Mouse (Mus musculus) left cerebral cortex, adult 18-20 months (tissue): ENCODE measurements around the gene Wdtc1. TPM values are rescaled to one million over a fixed set of nuclear protein-coding genes. Genes with fewer than 3 reads are reported as not detected.

Experiments
- DNase-seq, 2 experiments: peaks; one replicate each; pipeline ENCODE4 v3.0.0; 2021 to 2022; ENCODE audit warnings: low spot score in 2 of 2, mixed read lengths in 1 of 2
- long read RNA-seq, 2 experiments: library from polyadenylated mRNA; stranded (forward); transcript quantifications; one replicate each; pipeline ENCODE4 v2.0.0; 2021
- total RNA-seq, 2 experiments: library from RNA; stranded (reverse); gene quantifications; 2 replicates each; pipeline ENCODE4 v1.2.3; 2021

Gene Wdtc1
- total RNA-seq = 10 to 100 TPM; 61.2 to 68.1 TPM
- long read RNA-seq, experiment 1, full-length matches to known transcripts = 27 of 59 reads
- long read RNA-seq, experiment 1, partial matches to known transcripts = 16 of 59 reads
- long read RNA-seq, experiment 1, other reads (novel, unspliced or antisense) = 16 of 59 reads
- long read RNA-seq, experiment 2, full-length matches to known transcripts = 12 of 40 reads
- long read RNA-seq, experiment 2, partial matches to known transcripts = 4 of 40 reads
- long read RNA-seq, experiment 2, other reads (novel, unspliced or antisense) = 24 of 40 reads

DNA sequence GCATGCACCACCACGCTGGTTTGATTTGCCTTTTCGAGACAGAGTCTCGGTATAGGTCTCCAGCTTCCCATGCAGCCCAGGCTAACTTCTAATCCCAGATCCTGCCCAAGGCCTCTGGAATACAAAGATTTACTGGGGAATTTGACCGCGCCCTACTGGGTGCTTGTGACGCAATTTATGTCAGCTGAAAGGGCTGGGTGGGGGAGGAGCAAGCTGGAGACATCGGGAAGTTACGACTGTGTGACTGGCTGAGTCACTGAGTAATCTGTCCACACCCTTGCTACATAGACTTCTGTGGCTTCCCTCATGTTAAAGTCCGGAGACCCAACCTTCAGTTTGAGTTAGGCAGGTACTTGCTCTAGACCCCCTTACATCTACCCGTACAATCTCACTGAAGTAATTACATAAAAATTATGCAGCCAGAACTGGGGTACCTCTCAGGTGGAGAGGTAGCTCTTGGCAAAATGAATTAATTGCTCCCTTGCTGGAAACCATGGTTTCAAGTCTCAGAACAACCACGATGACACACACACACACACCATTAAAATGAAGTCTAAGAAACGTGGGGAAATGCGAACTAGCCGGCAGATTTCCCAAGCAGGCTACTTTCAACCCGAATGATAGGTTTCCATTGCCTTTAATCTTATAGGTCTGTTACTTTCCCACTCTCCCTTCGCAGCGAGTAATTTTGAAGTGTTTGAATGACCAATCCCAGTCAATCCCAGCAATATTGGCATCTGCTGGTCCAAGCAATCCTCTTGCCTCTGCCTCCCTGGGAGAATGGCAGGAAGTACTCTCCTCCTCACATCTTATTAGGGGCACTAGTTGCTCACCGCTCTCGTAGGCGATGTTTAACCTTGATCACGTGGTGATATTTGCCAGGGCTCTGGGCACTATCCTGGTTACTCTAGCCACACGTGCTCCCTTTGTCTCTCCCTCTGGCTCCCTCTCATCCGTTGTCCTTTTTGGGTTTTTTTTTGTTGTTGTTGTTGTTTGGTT lies at the start of gene Wdtc1:
Gene Wdtc1, minus strand, starts transcription at position 115 of the 999 bp plus-strand sequence.
- no peak for DNase-seq

DNA sequence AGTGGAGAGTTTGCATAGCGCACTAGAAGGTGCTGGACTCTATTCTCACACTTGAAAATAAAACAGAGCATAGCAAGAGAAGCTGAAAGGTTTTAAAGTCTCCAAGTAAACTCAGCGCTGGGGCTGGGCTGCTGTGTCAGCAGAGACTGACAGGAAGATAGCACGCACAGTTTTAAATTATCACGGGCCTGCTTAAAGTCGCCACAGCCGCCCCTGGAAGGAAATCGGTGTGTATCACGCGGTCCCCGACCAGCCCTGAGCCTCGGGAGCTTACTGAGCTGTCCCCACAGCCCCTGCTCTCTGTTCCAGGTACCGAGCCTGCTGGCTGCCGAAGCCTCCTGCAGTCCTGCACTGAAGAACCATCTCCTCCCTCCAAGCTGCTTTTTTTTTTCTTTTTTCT lies 48.7 kb upstream of the Wdtc1 start:
- no peak for DNase-seq

DNA sequence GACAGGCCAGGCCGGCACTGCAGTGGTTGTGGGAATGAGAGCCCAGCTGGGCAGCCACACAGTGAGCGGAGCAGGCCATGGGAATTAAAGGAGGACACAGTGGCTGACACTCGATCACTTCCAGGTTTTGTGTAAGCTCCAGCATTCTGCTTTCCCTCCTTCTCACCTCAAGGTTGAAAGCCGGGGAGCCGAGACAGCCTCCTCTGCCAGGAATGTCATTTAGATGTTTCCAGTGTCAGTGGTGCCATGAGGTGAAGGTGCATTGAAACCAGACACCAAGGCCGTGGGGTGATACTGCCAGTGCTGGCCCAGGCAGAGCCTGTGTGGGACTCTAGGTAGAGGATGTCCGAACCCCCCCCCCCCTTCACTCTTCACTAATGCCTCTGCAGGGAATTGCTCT lies 46.8 kb upstream of the Wdtc1 start:
- DNase-seq = no peak

DNA sequence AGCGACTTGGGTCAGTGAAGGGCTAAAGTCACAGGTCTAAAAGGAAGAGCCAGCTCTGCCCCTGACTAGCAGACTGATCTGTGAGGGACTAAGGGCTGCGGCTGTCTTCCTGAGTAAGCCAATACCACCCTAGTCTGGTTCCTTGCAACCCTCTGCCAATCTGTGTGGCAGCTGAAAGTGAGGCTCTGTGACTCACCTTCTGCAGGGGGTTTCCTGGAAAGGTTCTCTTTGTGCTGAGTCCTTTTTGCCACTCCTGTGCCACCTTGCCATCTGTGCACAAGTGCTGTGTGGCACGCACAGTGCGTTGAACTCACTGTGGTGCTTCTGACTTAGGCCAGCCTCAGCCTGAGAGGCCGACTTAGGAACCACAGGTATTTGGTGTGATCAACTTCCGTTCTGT lies 46.2 kb upstream of the Wdtc1 start:
- DNase-seq = no peak

DNA sequence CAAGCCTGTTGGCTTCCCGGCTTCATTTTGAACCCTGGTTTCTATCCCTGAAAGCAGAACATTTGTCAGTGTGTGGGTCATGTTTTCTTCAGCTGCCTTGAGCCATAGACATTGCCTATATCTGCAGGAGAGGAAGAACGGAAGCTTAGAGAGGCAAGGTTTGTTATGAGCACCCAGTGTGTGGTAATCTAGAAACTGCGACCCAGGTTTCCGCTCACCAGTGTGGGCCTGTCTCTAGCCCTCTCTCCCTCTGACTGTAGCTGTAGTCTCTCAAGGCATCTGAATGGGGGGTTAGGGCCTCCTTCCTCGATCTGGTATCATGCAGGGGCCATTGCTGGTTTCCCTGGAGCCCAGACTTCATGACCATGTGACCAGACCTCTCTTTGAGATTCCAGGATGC lies 45.3 kb upstream of the Wdtc1 start:
- DNase-seq = no peak

DNA sequence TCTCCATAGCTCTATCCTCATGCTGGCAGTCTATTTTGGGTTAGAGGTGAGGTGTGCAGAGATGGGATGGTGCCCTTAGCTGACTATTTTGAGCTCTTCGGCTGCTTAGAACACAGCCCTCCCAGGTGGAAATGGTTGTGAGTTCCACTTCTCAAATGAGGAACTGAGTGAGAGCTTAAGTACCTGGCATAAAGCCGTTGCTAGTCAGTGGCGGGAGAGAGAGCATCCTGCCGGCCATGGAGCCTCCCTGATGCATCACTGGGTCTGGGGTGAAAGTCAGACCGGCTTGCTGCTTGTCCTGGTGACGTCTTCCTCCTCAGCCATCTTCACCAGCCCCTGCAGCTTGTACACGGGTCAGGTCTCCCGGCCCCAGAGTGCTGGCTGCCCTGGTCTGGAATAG lies 44.7 kb upstream of the Wdtc1 start:
- no peak for DNase-seq

DNA sequence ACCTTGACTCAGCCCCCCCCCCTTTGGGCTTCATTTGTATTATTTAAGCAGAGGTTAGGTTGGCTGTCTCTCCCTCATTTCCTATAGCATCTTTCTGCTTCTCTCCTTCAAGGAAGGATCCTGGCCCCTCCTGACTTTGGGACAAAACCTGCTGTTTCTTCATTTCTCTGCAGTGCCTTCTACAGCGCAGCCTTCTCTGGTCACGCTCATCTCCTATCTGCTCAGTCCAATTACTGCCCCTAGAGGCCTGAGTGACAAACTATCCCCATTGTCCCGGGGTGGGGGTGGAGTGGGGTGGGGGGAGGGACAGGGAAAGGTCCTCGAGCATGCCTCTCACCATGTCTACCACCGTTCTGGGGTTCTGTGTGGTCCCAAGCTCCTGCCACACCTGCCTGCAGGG lies 44.0 kb upstream of the Wdtc1 start:
- no peak for DNase-seq

DNA sequence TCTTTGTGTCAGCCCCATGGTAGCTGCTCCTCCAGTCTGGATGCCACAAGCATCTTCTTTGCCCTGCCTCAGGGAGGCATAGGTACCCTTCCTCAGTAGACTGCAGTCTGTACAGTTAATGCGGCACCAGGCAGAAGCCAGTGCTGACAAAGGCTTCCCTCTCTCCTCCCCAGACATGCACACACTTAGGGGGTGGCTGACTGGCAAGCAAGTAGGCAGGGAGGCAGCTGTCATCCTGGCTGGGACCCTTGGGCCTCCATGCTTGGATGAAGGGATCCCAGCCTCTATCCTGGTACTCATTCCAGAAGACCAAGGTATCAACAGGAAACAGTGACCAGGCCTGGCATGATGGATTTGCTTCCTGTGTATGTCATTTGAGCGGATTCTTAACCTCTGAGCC lies 42.8 kb upstream of the Wdtc1 start:
- no peak for DNase-seq

DNA sequence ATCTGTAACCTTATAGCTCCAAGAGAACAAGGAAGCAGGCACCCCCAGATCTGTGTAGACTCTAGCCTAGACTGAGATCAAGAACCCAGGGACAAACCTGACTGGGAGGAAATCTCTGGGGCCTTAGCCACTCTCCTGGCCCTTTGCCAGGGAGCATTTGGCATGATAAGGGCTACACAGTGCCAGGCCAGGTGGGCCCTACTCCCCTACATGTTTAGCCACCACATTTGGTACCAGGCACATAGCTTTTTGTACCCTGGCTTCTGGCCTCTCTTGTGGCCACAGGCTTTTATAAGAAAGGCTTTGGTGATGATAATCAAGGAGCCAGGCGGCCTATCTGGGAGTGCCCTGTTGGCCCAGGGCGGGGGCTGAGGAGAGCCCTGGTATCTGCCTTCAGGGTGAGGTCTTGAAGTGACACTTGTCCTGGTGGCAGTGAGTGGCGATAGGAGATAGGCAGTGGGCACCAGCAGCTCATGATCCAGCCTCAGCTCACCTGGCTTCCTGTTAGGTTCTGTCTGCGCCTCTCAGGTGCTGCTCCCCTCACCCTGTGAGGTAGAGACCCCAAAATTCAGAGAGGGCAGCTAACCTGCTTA lies 41.8 kb upstream of the Wdtc1 start:
- no peak for DNase-seq

DNA sequence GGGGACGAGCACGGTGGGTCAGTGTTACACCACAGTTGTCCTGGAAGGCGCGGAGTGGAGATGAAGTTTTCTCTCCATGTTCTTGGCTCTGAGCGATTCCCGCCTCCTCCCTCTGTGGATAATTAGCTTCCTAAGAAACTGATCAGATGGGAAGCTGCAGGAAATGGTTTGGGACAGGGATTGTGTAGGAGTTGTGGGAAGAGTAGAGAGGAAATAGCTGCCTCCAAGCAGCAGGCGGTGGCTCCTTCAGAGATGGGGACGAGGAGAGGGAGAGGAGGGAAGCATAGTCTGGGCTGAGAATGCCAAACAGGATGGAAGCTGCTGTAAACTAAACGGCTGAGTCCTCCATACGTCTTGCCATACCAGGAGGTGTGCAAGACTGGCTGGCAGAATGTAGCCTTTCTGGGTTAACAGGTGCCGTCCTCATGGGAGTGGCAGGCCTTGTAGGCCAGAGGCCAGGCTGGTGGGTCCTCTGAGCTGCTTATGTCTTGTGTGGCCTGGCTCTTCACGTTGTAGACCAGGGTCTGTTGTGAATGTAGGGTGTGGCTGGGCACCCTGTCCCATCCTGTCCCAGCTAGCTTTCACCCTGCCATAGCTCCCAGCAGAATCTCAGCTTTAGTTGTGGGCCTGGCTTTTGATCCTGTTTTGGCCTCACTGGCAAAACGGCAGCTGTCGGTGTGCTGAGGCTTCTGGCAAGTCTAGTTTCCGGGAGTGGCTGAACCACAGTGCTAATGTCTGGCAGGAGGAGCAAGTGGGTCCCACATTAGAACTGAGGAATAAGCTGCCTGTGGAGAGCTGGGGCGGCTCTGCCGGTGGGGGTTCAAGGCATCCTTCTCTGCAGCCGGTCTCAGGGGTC lies 38.1 kb upstream of the Wdtc1 start:
- peak; percentile 48 to 58 for DNase-seq

DNA sequence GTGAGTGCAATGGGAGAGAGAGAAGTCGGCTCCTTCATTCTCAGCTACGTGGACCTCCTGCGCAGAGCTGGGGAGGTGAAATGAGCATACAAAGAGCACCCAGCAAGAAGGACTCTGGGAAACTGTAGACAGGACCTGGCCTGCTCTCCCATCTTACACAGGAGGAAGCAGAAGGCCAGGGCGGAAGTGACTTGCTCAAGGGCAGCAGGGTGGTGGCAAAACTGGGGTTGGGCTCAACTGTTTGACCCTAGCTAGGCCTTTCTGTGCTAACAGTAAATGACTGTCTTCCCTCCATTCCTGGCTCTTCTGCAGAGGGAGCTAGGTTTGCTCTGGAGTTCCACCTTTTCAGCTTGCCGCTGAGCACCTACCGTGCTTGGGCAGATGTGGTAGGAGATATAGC lies 37.3 kb upstream of the Wdtc1 start:
- no peak for DNase-seq

DNA sequence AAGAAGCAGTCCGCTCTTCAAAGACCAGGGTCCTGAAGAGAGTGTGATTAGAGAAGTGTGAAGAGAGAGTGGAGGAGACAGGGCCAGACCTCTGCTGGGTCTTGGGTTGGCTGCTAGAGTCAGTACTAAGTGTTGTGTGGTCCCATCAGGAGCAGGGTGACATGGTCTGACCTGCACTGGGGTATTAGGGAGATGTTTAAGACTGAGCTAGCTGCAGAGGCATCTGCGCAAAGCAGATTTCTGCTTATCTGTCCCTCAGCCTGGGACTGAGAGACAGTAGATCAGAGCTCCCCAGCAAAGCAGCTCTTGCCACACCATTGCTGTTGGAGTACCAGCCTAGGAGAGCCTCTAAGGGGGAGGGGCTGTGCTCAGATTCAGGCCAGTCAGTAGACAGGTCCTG lies 36.8 kb upstream of the Wdtc1 start:
- DNase-seq = no peak

DNA sequence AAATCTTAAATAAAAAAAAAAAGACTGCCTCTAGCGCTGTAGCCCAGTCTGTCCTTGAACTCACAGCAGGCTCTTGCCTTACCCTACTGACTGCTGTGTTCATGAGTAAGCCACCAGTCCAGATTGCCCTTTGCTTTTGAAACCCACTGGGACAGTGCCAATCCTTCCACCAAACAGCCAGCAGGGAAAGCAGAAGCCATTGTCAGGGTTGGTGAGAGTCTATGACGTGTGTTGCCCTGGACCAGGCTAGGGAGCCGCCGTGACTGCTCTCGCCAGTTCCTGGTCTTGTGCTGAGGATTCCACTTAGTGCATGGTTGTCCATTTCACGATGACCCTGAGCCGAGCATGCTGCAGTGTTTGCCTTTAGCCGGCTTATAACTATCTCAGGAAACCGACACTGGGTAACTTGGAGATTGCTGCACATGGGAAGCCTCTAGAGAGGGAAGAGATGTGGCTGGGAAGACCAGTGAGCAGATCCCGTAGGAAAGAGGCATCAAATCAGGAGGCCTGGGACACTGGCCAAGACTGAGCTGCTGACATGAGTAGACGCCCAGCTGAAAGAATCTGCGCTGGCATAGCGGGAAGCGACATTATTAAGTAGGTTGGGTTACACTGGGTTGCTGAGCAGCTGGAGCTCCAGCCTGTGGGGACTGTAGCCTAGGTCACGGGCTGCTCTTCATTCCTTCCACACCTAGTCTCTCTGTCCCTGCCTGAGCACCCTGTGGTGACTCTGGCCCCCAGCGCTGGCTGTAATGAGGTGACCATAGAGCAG lies 35.7 kb upstream of the Wdtc1 start:
- no peak for DNase-seq

DNA sequence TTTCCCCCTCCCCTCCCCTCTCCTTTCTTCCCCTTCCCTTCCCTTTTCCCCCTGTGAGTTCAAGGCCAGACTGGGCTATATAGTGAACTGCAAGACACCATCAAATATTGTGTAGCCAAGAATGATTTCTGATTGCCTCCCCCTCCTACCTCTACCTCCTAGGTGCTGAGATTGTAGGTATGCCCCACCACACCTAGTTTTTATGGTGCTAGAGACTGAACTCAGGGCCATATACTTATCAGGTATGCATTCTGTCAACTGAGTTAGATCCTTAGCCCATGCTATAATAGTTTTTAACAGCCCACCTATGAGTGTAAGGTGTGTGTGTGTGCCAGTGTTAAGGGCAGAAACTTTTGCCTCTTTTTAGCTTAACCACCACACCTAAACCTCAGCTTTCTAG lies 33.8 kb upstream of the Wdtc1 start:
- no peak for DNase-seq

DNA sequence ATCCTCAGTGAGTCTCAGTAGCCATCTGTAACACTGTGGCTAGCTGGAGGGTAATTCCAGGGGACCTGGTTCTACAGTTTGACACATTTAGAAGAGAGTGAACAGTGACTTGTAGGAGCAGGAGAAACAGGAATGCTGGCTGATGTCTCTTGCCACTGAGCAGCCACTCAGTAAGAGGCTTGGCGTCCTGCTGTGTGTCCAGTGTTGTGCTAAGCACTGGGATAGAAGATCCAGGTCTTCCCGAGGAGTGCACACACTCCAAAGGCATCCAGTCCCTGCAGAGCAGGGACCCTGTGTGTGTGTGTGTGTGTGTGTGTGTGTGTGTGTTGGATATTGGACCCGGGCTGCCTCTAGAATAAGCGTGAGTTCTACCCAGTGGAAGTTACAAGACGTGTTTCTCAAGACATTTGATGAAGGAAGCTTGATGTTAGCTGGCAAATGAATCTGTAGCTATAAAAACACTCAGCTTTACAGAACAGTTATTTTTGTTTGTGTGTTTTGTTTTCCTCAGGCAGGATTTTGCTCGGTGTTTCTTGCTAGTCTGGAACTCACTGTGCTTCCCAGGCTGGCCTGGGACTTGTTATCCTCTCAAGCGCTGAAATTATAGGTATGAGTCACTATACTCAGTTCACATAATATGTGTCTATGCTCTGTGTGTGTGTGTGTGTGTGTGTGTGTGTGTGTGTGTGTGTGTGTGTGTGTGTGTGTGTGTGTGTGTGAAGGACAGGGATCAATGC lies 32.9 kb upstream of the Wdtc1 start:
- DNase-seq = peak in 1 of 2 experiments; percentile 14

DNA sequence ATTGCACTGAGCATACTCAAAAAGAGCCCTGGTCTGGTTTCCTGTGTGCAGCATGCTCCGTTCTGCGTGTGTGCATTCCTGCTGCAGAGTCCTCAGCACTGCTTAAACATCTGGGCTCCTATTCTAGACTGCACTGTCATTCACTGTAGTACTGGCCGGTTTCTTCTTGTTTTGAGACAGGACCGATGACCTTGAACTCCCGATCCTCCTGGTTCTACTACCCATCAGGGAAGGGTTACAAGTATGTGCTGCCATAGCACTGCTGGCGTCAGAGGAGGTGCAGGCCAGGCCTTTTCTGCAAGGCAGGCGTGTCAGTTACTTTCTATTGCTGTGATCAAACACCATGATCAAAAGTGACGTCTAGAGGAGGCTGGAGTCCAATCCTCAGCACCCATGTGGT lies 27.9 kb upstream of the Wdtc1 start:
- DNase-seq = no peak

DNA sequence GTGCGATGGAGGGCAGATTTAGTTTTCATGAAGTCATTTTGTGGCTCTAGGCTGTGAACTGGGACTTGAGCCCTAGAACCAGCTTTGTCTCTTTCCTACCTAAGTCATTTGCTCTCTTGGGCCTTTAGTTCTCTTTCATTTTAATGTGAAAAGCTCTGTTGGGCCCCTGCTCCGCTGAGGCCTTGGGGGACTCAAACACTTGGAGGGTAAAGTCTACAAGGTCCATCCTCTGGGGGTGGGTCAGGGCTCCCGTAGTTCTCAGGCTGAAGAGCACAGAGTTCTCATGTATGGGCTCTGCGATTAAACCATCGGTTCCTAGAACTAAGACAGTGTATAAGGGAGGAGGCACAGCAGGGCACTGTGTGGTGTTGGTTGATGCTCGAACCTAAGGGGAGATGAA lies 27.3 kb upstream of the Wdtc1 start:
- no peak for DNase-seq

DNA sequence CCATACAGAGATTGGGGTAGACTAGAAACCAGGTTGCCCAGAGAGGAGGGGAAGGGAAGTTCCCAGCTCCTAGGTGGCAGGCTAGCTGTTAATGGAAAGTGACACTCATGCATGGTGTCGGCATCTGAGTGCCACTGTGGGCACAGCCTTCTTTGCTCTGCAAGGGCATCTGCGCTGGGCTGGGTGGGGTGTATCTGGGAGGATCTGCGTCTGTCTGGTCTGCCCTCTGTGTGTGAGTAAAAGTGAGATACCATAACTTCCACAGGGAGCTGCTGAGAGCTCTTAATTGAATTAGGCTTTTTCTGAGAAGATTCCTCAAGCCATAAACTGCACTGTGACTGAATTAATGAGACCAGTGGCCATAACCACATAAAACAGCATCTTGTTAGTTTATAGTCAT lies 26.6 kb upstream of the Wdtc1 start:
- no peak for DNase-seq

DNA sequence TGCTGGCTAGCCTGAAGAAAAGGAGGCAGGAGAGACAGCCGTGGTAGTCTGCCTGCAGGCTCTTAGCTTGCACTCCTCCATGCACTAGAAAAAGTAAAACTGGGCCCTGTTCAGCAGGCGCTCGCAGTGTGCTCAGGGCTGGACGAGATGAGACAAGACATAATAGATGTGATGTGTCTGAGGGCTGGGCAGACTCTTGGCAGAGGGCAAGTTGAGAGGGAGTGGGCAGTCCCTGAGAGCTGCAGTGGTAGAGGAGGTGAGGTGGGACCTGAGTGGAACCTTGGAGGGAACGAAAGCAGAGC lies 25.7 kb upstream of the Wdtc1 start:
- no peak for DNase-seq
